Comparison of ENCODE assay signal across 14 mouse cellular contexts in genomic region chr7:107516704-107517410, GRCm38 (mm10). TPM values are rescaled to one million over a fixed set of nuclear protein-coding genes. Genes with fewer than 3 reads are reported as not detected.
DNase-seq lines count a peak whose midpoint lies in the region; ATAC-seq and TF ChIP-seq lines count a peak whose summit lies in the region.
"Had no signal": no experiment of that assay in that cellular context is flagged by ENCODE, and none has a peak within 500 bp of the region (broad histone marks: within the 10 kb centered on the region; RNA-seq: fewer than 3 reads in every experiment).

No protein-coding gene starts in this region.

- H3K27me3 ChIP-seq in embryonic facial prominence, embryonic 14.5 days (replicated peaks; ENCODE audit: control insufficient read depth, insufficient read depth, low read length), result no peaks in the 10 kb centered on the region
- no peaks in the 10 kb centered on the region for H3K27me3 ChIP-seq in embryonic facial prominence, embryonic 10.5 days (replicated peaks; ENCODE audit: low read depth, poor library complexity, severe bottlenecking)
- no peaks in the 10 kb centered on the region for H3K27me3 ChIP-seq in lung, embryonic 16.5 days (ENCODE audit: control insufficient read depth, insufficient read depth, low read depth, low read length)
- no peaks in the 10 kb centered on the region for H3K27me3 ChIP-seq in limb, embryonic 14.5 days (ENCODE audit: control insufficient read depth, insufficient read depth, low read length)
- H3K27me3 ChIP-seq: embryonic facial prominence, embryonic 13.5 days; lung, embryonic 15.5 days; stomach, embryonic 15.5 days had no signal

- H3K9me3 ChIP-seq in embryonic facial prominence, embryonic 14.5 days (ENCODE audit: control insufficient read depth, low read length), result no peaks in the 10 kb centered on the region
- H3K9me3 ChIP-seq in embryonic facial prominence, embryonic 10.5 days, result no peaks in the 10 kb centered on the region
- H3K9me3 ChIP-seq in lung, embryonic 16.5 days (ENCODE audit: control insufficient read depth, low read length), result no peaks in the 10 kb centered on the region
- no peaks in the 10 kb centered on the region for H3K9me3 ChIP-seq in limb, embryonic 14.5 days (ENCODE audit: control insufficient read depth, low read length)
- H3K9me3 ChIP-seq: embryonic facial prominence, embryonic 13.5 days; lung, embryonic 15.5 days; stomach, embryonic 15.5 days had no signal

- no peak overlapping the region for H3K4me3 ChIP-seq in embryonic facial prominence, embryonic 14.5 days (ENCODE audit: low read depth, low read length)
- no peak overlapping the region for H3K4me3 ChIP-seq in embryonic facial prominence, embryonic 10.5 days
- H3K4me3 ChIP-seq in lung, embryonic 16.5 days (ENCODE audit: low read length), result no peak overlapping the region
- no peak overlapping the region for H3K4me3 ChIP-seq in limb, embryonic 14.5 days (replicated peaks; ENCODE audit: low read length)
- H3K4me3 ChIP-seq: embryonic facial prominence, embryonic 13.5 days; lung, embryonic 15.5 days; stomach, embryonic 15.5 days had no signal

- no peak overlapping the region for H3K9ac ChIP-seq in embryonic facial prominence, embryonic 14.5 days (ENCODE audit: low read depth, low read length)
- H3K9ac ChIP-seq in lung, embryonic 16.5 days (ENCODE audit: low read length), result no peak overlapping the region
- H3K9ac ChIP-seq in limb, embryonic 14.5 days (ENCODE audit: low read depth, low read length, severe bottlenecking), result no peak overlapping the region
- H3K9ac ChIP-seq: embryonic facial prominence, embryonic 13.5 days; lung, embryonic 15.5 days; stomach, embryonic 15.5 days had no signal

- peak; percentile 87 for ATAC-seq in embryonic facial prominence, embryonic 14.5 days (ENCODE audit: low read depth)
- ATAC-seq in lung, embryonic 16.5 days (ENCODE audit: low read depth), result peak; percentile 70; the same call in 1 of the 2 replicates
- ATAC-seq in limb, embryonic 14.5 days (ENCODE audit: low FRiP score, low read depth), result peak; percentile 54

- no peaks in the 10 kb centered on the region for H3K36me3 ChIP-seq in embryonic facial prominence, embryonic 14.5 days (ENCODE audit: control insufficient read depth, insufficient read depth, low read length)
- H3K36me3 ChIP-seq in embryonic facial prominence, embryonic 10.5 days (replicated peaks), result no peaks in the 10 kb centered on the region
- H3K36me3 ChIP-seq in lung, embryonic 16.5 days (ENCODE audit: control insufficient read depth, insufficient read depth, low read length), result no peaks in the 10 kb centered on the region
- H3K36me3 ChIP-seq in limb, embryonic 14.5 days (ENCODE audit: control insufficient read depth, insufficient read depth, low read length), result no peaks in the 10 kb centered on the region
- H3K36me3 ChIP-seq: embryonic facial prominence, embryonic 13.5 days; lung, embryonic 15.5 days; stomach, embryonic 15.5 days had no signal

- H3K4me2 ChIP-seq in embryonic facial prominence, embryonic 14.5 days (ENCODE audit: low read depth, low read length), result no peak overlapping the region
- H3K4me2 ChIP-seq in lung, embryonic 16.5 days (ENCODE audit: low read depth, low read length), result no peak overlapping the region
- no peak overlapping the region for H3K4me2 ChIP-seq in limb, embryonic 14.5 days (replicated peaks; ENCODE audit: low read depth, low read length, severe bottlenecking)
- H3K4me2 ChIP-seq: embryonic facial prominence, embryonic 13.5 days; lung, embryonic 15.5 days; stomach, embryonic 15.5 days had no signal

- WGBS in embryonic facial prominence, embryonic 14.5 days, result 40% methylated on average over 8 of the region's 8 CpGs
- WGBS in embryonic facial prominence, embryonic 10.5 days, result 71% methylated on average over 8 of the region's 8 CpGs
- WGBS in lung, embryonic 16.5 days, result 33% methylated on average over 8 of the region's 8 CpGs
- WGBS in limb, embryonic 14.5 days, result 31% methylated on average over 8 of the region's 8 CpGs

- DNase-seq in embryonic facial prominence, embryonic 14.5 days (ENCODE audit: low spot score), result peak; percentile 79
- no peak for DNase-seq in embryonic facial prominence, embryonic 10.5 days (ENCODE audit: low spot score)
- DNase-seq in lung, adult 18-20 months, result no peak
- DNase-seq in limb, embryonic 14.5 days (ENCODE audit: low spot score), result peak; percentile 59
- DNase-seq in retina, postnatal 1 day, result peak; percentile 89
- DNase-seq in layer of hippocampus, adult 11-12 months (ENCODE audit: low spot score), result no peak
- DNase-seq in layer of hippocampus, postnatal 36 days, result no peak
- DNase-seq: B cell, adult 2 months; gastrocnemius, postnatal 25 days; kidney, adult 11 months had no signal

- peaks cover 9% of the 10 kb centered on the region for H3K4me1 ChIP-seq in embryonic facial prominence, embryonic 14.5 days (ENCODE audit: control insufficient read depth, insufficient read depth, low read length)
- H3K4me1 ChIP-seq in embryonic facial prominence, embryonic 10.5 days, result no peaks in the 10 kb centered on the region
- no peaks in the 10 kb centered on the region; the same call in 1 of the 2 replicates for H3K4me1 ChIP-seq in lung, embryonic 16.5 days (replicated peaks; ENCODE audit: control insufficient read depth, insufficient read depth, low read length)
- peaks cover 8% of the 10 kb centered on the region for H3K4me1 ChIP-seq in limb, embryonic 14.5 days (ENCODE audit: control insufficient read depth, insufficient read depth, low read length)
- H3K4me1 ChIP-seq: stomach, embryonic 15.5 days had no signal

- H3K27ac ChIP-seq in embryonic facial prominence, embryonic 14.5 days (replicated peaks; ENCODE audit: low read depth, low read length), result no peak overlapping the region
- H3K27ac ChIP-seq in embryonic facial prominence, embryonic 10.5 days (replicated peaks), result no peak overlapping the region
- no peak overlapping the region for H3K27ac ChIP-seq in lung, embryonic 16.5 days (ENCODE audit: low read length)
- H3K27ac ChIP-seq in limb, embryonic 14.5 days (replicated peaks; ENCODE audit: low read depth, low read length), result no peak overlapping the region
- H3K27ac ChIP-seq: embryonic facial prominence, embryonic 13.5 days; lung, embryonic 15.5 days; stomach, embryonic 15.5 days had no signal

- no peak for TF ChIP-seq POLR2A in limb, embryonic 14.5 days (IDR thresholded peaks at IDR 0.05; ENCODE audit: borderline replicate concordance, extremely low read depth, insufficient read depth, insufficient read length)

RNA-seq across cellular contexts. Expression of gene Olfml1, which starts 50.4 kb away (rescaled TPM):
- polyA plus RNA-seq in embryonic facial prominence, embryonic 14.5 days (2014; fragmentation: Nextera tagmentation; extraction: Ambion mirVana), result 26.9 and 31.3 TPM in 2 replicates
- polyA plus RNA-seq in embryonic facial prominence, embryonic 10.5 days (2016; fragmentation: Nextera tagmentation; extraction: Ambion mirVana), result 11.7 and 12.3 TPM in 2 replicates
- polyA plus RNA-seq in lung, embryonic 16.5 days (2015; fragmentation: Nextera tagmentation; extraction: Ambion mirVana), result 15.6 and 16.6 TPM in 2 replicates
- polyA plus RNA-seq in limb, embryonic 14.5 days (2012; rRNA removed), result 23.0 and 23.9 TPM in 2 replicates
- 38.5 and 40.4 TPM in 2 replicates for polyA plus RNA-seq in limb, embryonic 14.5 days (2014; fragmentation: Nextera tagmentation; extraction: Ambion mirVana)
- total RNA-seq in layer of hippocampus, postnatal 36 days (2021), result 10 to 100 TPM; 12.5 to 13.2 TPM

Comparison
In these comparisons a context has a peak if more than half of its experiments do, and no peak if none do; other contexts are left out.
1. DNase-seq: peak in embryonic facial prominence, embryonic 14.5 days (single experiment), limb, embryonic 14.5 days (single experiment) and retina, postnatal 1 day (single experiment); none in embryonic facial prominence, embryonic 10.5 days (single experiment), lung, adult 18-20 months (0 of 2), layer of hippocampus, adult 11-12 months (single experiment) and layer of hippocampus, postnatal 36 days (0 of 2).
2. Peak in every context shown above with its lines, with median percentiles within 50 percentile points of each other: ATAC-seq.